Mouse (Mus musculus) midbrain, embryonic 12.5 days (tissue): ENCODE results near the gene Myo1c. TPM values are rescaled to one million over a fixed set of nuclear protein-coding genes. Genes with fewer than 3 reads are reported as not detected.

Experiments
- ATAC-seq: fragments of 200-750 bp; cut with Nextera tagmentation; 2 replicates; pipeline ENCODE4 v1.8.0; 2017; ENCODE audit warnings: low read depth, moderate TSS enrichment, moderate library complexity; ENCODE audit not compliant: low FRiP score
- H3K27ac ChIP-seq: fragments of 300-500 bp; sonication (generic); replicated peaks from 2 replicates; pipeline ENCODE4 v1.5.1; 2016; ENCODE audit warnings: mild to moderate bottlenecking
- H3K27me3 ChIP-seq: fragments of 300-500 bp; sonication (generic); 2 replicates; pipeline ENCODE4 v1.6.1; 2016; ENCODE audit warnings: mild to moderate bottlenecking
- H3K36me3 ChIP-seq: fragments of 300-500 bp; sonication (generic); 2 replicates; pipeline ENCODE4 v1.6.1; 2016
- H3K4me1 ChIP-seq: fragments of 300-500 bp; sonication (generic); 2 replicates; pipeline ENCODE4 v1.6.1; 2016
- H3K4me2 ChIP-seq: fragments of 300-500 bp; sonication (generic); replicated peaks from 2 replicates; pipeline ENCODE4 v1.6.1; 2016; ENCODE audit warnings: mild to moderate bottlenecking, moderate library complexity
- H3K4me3 ChIP-seq: fragments of 300-500 bp; sonication (generic); 2 replicates; pipeline ENCODE4 v1.5.1; 2016; ENCODE audit warnings: mild to moderate bottlenecking
- H3K9ac ChIP-seq: fragments of 300-500 bp; sonication (generic); replicated peaks from 2 replicates; pipeline ENCODE4 v1.6.1; 2016; ENCODE audit warnings: mild to moderate bottlenecking, moderate library complexity
- H3K9me3 ChIP-seq: fragments of 300-500 bp; sonication (generic); 2 replicates; pipeline ENCODE4 v1.6.1; 2016; ENCODE audit warnings: mild to moderate bottlenecking
- WGBS: fragments of 180-500 bp; shearing (Covaris S2); methylation state at CpG from one replicate; pipeline ENCODE4 v1.1.7; 2016; 5-methylcytosine and 5-hydroxymethylcytosine counted together
- polyA plus RNA-seq: library from polyadenylated mRNA; unstranded; fragments of >200 nt; fragmentation: Nextera tagmentation; extraction: Ambion mirVana; gene quantifications from 2 replicates; pipeline ENCODE4 v1.2.1, GENCODE M21; 2016

Myo1c gene
- polyA plus RNA-seq, 1 experiment from 2014 or later, result 16.4 TPM

- H3K4me3 ChIP-seq, result no peak overlapping the region
- no peak for ATAC-seq
- WGBS, result 94% methylated on average over 5 of the region's 5 CpGs
- no peak overlapping the region for H3K27ac ChIP-seq
- H3K9me3 ChIP-seq, result no peaks in the 10 kb centered on the region
- peaks cover 75% of the 10 kb centered on the region for H3K36me3 ChIP-seq
- H3K4me2 ChIP-seq, result no peak overlapping the region
- no peak overlapping the region for H3K9ac ChIP-seq
- no peaks in the 10 kb centered on the region for H3K4me1 ChIP-seq
- H3K27me3 ChIP-seq, result no peaks in the 10 kb centered on the region
Observed at GRCm38 (mm10) chr11:75700557-75700956, 50.3 kb downstream of the Myo1c start.

GRCm38 (mm10) chr11:75702761-75703160 is 52.5 kb downstream of the Myo1c start:
- no peaks in the 10 kb centered on the region for H3K9me3 ChIP-seq
- WGBS, result 94% methylated on average over 6 of the region's 6 CpGs
- no peak overlapping the region for H3K27ac ChIP-seq
- no peak for ATAC-seq
- no peaks in the 10 kb centered on the region for H3K27me3 ChIP-seq
- H3K4me1 ChIP-seq, result no peaks in the 10 kb centered on the region
- H3K4me3 ChIP-seq, result no peak overlapping the region
- peaks cover 82% of the 10 kb centered on the region for H3K36me3 ChIP-seq
- H3K4me2 ChIP-seq, result no peak overlapping the region
- no peak overlapping the region for H3K9ac ChIP-seq

- no peak overlapping the region for H3K4me3 ChIP-seq
- H3K27me3 ChIP-seq, result no peaks in the 10 kb centered on the region
- no peak overlapping the region for H3K27ac ChIP-seq
- H3K9ac ChIP-seq, result no peak overlapping the region
- ATAC-seq, result no peak
- H3K4me1 ChIP-seq, result no peaks in the 10 kb centered on the region
- H3K36me3 ChIP-seq, result peaks cover 78% of the 10 kb centered on the region
- 96% methylated on average over 2 of the region's 2 CpGs for WGBS
- no peaks in the 10 kb centered on the region for H3K9me3 ChIP-seq
- H3K4me2 ChIP-seq, result no peak overlapping the region
Observed at GRCm38 (mm10) chr11:75703748-75704147, 53.4 kb downstream of the Myo1c start.

GRCm38 (mm10) chr11:75713949-75714348 is 63.6 kb downstream of the Myo1c start:
- Histone ChIP-seq H3K9me3 (no peaks in the 10 kb centered on the region), H3K9ac (no peak overlapping the region), H3K4me2 (no peak overlapping the region), H3K4me1 (no peaks in the 10 kb centered on the region), H3K27me3 (no peaks in the 10 kb centered on the region), H3K36me3 (no peaks in the 10 kb centered on the region), H3K27ac (no peak overlapping the region), H3K4me3 (no peak overlapping the region)
- WGBS, result 92% methylated on average over 1 of the region's 1 CpGs
- no peak for ATAC-seq

GRCm38 (mm10) chr11:75715556-75715955 is 65.3 kb downstream of the Myo1c start:
- Histone ChIP-seq H3K27me3 (no peaks in the 10 kb centered on the region), H3K27ac (no peak overlapping the region), H3K4me2 (peak overlapping the region; percentile 9; the same call in 1 of the 2 replicates), H3K4me3 (no peak overlapping the region), H3K9me3 (0 out of 2 replicates have a peak, but pooled peaks cover 1% of the 10 kb centered on the region), H3K9ac (no peak overlapping the region), H3K36me3 (no peaks in the 10 kb centered on the region), H3K4me1 (no peaks in the 10 kb centered on the region)
- WGBS, result 21% methylated on average over 12 of the region's 12 CpGs
- no peak for ATAC-seq

GRCm38 (mm10) chr11:75716661-75717325 is 66.5 kb downstream of the Myo1c start:
- H3K4me3 ChIP-seq, result no peak overlapping the region
- H3K36me3 ChIP-seq, result no peaks in the 10 kb centered on the region
- no peak for ATAC-seq
- H3K9me3 ChIP-seq, result 0 out of 2 replicates have a peak, but pooled peaks cover 12% of the 10 kb centered on the region
- H3K9ac ChIP-seq, result no peak overlapping the region
- no peak overlapping the region for H3K27ac ChIP-seq
- H3K4me2 ChIP-seq, result no peak overlapping the region
- H3K4me1 ChIP-seq, result no peaks in the 10 kb centered on the region
- 83% methylated on average over 8 of the region's 8 CpGs for WGBS
- no peaks in the 10 kb centered on the region for H3K27me3 ChIP-seq

- Histone ChIP-seq H3K36me3 (no peaks in the 10 kb centered on the region), H3K27ac (no peak overlapping the region), H3K4me2 (no peak overlapping the region), H3K4me1 (no peaks in the 10 kb centered on the region), H3K9ac (no peak overlapping the region), H3K4me3 (no peak overlapping the region), H3K27me3 (no peaks in the 10 kb centered on the region), H3K9me3 (0 out of 2 replicates have a peak, but pooled peaks cover 12% of the 10 kb centered on the region)
- 49% methylated on average over 4 of the region's 4 CpGs for WGBS
- ATAC-seq, result no peak
Observed at GRCm38 (mm10) chr11:75722339-75722738, 72.0 kb downstream of the Myo1c start.

Other genes with a start within 250 kb of the Myo1c start
- gene Serpinf1, start 227.8 kb upstream of the Myo1c start, polyA plus RNA-seq, result 45.8 and 73.3 TPM in 2 replicates
- 0.16 TPM in 1 of 2 replicates, not detected in the other for gene Serpinf2, start 210.9 kb upstream of the Myo1c start, polyA plus RNA-seq
- gene Wdr81, start 195.8 kb upstream of the Myo1c start, polyA plus RNA-seq, result 8.6 and 9.4 TPM in 2 replicates
- gene Tlcd2, start 188.8 kb upstream of the Myo1c start, polyA plus RNA-seq, result 5.9 and 9.1 TPM in 2 replicates
- gene Prpf8, start 163.7 kb upstream of the Myo1c start, polyA plus RNA-seq, result 78.5 and 81.6 TPM in 2 replicates
- 0.30 and 0.66 TPM in 2 replicates for gene Rilp, start 140.4 kb upstream of the Myo1c start, polyA plus RNA-seq
- 4.7 TPM in 2 replicates for gene Scarf1, start 137.0 kb upstream of the Myo1c start, polyA plus RNA-seq
- gene Slc43a2, start 118.8 kb upstream of the Myo1c start, polyA plus RNA-seq, result 12.7 and 15.4 TPM in 2 replicates
- 107 and 114 TPM in 2 replicates for gene Pitpna, start 62.4 kb upstream of the Myo1c start, polyA plus RNA-seq
- gene Inpp5k, start 19.5 kb upstream of the Myo1c start, polyA plus RNA-seq, result 27.2 and 28.4 TPM in 2 replicates
- 140 and 142 TPM in 2 replicates for gene Crk, start 28.8 kb downstream of the Myo1c start, polyA plus RNA-seq
- gene Ywhae, start 82.4 kb downstream of the Myo1c start, polyA plus RNA-seq, result 1,324 and 1,373 TPM in 2 replicates
- 0.50 and 0.59 TPM in 2 replicates for gene Doc2b, start 145.5 kb downstream of the Myo1c start, polyA plus RNA-seq